Mouse (Mus musculus): ENCODE measurements around the gene Sppl3. TPM values are rescaled to one million over a fixed set of nuclear protein-coding genes. Genes with fewer than 3 reads are reported as not detected.

Gene Sppl3
- total RNA-seq (2021): 10 to 100 TPM; 80.5 to 81.7 TPM

DNA sequence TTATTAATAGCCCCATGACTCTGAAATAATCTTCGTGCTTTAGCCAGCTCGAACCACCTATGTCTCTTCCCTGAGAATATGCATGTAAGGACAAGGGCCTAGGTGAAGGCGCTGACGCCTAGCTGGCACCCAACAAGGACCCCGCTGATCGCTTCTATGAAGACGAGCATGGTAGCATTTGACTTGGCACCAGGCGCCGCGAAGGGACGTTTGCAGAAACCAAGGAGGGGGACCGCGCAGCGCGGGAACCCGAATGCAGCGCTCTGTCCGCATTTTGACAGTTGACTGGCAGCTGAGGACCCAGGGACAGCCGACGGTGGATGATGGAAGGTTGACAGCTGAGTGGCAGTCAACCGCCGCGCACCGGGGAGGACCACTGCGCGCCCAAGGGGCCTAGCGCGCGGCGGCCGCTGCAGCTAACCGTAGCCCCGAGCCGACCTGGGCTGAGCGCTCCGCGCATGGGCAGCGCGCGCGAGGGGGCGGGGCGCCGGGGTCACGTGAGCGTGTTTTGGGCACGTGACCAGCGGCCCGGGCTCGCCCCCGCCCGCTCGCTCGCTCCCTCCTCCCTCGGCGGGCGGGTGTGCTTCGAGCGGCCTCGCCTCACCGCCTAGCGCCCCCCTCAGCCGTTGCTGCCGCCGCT is at the start of gene Sppl3:
Gene Sppl3, plus strand, starts transcription at position 561 of the 640 bp plus-strand sequence.
- DNase-seq: peak; percentile 91 to 93

DNA sequence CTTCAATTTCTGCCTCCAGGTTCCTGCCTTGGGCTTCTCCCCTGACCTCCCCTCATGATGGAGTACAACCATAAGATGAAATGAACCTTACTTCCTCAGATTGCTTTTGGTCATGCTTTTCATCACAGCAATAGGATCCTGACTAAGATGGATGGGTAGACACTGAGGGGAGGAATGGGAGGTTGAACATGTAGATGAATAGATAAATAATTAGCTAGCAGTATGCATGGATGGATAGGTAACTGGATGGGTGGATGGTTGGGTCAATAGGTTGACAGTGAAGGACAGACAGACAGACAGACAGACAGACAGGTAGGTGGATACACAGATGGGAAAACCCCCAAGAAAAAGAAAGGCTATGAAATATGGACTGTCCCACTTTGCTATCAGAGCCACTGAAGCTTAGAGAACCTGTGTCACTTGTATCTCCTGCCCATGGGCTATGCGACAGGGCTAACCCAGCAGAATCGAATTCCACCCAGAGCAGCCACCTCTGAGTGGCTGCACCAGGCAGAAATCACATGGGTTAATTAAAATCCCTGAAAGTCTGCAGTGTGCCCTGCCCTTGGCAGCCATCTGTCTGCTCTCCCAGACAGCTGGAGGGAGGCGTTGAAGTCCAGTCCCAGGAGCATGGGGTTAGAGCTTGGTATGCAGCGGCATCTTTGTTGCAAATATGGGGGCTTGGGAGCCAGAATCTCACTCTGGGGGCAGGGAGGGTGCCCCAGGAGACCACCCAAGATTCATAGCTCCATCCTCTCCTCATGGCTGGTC is 49.2 kb upstream of the Sppl3 start:
- DNase-seq: no peak

DNA sequence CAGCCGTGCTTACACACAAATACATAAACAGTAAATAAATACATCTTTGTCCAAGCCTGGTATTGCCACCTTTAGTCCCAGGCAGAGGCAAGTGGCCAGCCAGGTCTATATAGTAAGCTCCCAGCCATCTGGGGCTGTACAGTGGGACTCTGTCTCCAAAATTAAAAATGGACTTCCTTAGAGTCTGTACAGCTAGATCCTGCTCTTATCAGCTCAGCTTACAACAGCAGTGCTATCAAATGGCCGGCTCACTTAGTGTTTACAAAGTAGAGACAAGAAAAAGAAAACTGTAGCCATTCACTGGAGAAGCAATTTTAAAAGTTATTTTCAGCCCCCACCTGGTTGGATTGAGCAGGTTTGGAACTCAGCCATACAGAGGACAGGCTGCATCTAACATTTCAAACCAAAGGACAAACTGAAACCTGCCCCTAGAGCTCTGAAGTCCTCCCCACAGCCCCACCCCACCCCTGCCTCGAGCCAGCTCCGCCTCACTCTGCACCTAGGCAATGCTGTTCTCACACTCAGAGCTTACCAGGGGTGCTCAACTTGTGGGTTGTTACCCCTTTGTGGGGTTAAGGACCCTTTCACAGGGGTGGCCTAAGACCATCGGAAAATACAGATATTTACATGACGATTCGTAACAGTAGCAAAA is 46.5 kb upstream of the Sppl3 start:
- no peak for DNase-seq

DNA sequence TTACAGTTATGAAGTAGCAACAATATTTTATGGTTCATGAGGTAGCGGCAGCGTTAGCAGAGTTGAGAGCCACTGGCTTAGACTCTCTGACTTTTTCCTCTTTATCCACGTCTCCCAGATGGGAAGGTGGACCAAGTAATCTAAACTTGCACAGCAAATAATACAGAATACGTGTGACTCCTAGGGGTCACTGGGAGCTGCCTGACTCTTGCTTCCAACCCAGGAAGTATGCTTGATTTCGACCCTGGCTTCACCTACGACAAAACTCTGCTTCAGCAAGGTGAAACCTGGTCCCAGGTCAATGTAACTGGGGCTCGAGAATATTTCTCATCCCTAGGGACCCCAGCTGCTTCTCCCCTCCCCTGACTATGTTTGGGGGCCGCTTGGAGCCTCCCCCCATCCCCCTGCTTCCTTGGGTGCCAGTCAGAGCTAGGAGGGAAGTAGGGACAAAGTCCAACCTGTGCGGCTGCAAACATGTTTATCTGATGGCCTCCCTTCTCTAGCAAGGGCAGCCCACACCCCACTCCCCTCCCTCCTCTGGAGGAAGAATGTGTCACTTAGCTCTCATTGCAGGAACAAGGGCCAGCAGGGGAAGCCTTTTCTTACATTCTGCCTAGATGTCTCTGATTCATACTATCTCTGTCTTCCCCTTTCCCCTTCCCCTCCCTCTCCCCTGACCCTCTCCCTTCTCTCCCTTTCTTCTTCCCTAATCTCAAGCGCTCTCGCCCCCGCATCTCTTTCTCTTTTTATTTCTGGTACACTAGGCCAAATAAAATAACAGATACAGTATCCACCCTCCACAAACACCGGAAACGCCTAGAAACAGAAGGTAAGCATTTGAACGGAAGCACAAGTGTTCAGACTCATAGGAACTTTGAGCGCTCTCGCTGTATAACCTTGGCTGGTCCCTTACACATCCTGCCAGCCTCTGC is 45.7 kb upstream of the Sppl3 start:
- DNase-seq: no peak

DNA sequence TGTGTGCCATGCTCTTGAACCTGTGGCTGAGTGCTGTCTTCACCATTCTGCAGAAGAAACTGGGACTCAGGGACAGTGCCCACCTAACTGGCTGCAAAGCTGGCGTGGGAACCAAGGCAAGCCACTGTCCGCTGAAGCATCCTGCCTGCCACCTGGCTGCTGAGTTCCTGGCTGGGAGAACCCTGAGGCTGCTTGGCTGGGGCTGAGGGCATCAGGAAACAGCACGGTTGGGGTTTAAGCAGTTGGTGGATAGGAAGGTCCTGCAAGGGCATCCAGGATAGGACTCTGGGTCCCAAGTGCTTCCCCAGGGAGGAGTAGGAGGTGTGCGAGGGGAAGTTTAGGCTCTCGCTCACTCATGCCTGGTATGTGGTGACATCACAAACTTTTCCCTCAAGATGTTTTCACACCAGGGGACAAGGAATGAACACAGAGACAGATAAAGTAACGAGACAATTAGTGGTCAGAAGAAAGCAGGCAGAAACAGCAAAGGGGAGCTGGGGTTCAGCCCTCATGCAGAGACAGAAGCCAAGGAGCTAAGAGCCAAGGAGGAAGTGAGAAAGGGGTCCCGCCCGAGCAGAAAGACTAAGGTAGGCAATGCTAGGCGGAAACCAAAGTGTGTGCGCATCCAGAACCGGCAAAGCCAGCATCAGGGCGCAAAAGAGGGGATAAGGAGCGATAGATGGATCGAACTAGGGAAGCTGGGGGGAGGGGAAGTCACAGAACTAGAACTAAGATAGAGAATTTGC is 43.2 kb upstream of the Sppl3 start:
- DNase-seq: no peak

DNA sequence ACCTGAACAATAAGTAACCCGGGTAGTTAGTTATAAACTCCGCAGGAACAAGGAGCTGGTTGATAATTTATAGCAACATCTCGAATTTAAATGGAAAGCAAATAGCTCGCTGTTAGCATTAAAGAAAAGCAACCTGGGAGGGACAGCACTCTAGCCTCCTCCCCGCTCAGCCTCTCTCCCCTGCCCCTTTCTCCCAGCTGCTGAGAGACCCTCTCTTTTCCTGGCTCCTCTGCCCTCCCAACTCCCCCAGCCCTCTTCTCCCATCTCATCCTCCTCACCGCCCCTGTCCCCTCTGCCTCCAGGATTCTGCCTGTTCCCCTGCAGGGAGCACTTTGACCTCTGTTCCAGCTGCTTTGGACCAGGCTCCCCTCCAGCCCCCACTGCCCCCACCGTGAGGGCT is 42.3 kb upstream of the Sppl3 start:
- DNase-seq: no peak

DNA sequence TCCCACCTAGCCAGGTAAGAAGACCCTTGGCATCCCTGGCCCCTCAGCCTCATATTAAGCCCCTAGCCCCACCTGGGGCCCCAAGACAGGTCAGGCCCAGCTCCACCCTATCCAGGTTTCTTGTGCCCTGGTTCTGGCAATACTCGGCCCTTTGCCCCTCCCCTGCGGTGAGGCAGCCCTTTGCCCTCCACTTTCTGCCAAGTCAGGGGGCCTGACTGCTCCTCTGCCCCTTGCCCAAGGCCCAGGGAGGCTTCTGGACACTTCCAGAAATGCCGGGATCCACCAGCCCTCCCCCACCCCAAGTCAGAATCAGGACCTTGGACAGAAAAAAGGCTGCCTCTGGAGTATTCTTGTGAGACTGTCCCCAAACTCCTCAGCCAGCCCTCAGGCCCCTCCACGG is 41.9 kb upstream of the Sppl3 start:
- no peak for DNase-seq

DNA sequence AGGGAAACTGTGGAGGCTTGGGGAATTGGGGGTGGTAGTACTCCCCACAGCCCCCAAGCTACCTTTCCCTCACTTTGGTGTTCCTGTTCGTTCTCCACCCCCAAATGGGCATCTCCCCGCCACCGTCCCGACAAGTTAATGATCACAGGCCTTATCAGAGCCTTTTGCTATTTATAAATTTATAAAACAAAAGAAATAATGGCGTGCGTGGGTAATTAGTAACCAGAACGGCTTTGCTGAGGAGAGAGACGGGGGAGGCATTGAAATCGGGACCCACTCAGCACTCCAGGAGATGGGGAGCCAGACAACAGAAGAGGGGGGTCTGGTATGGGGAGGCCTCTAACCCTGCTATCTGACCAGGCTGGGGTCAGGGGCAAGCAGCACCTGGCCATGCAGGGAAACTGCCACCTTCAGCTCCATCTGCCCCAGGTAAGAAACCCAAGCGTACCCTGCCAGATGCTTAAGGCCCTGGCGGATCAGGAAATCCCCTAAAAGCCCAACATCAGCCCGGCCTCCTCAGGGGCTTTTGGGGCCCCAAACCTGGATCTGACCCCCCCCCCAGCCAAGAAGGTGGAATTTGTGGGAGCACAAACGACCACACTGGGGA is 41.2 kb upstream of the Sppl3 start:
- no peak for DNase-seq

DNA sequence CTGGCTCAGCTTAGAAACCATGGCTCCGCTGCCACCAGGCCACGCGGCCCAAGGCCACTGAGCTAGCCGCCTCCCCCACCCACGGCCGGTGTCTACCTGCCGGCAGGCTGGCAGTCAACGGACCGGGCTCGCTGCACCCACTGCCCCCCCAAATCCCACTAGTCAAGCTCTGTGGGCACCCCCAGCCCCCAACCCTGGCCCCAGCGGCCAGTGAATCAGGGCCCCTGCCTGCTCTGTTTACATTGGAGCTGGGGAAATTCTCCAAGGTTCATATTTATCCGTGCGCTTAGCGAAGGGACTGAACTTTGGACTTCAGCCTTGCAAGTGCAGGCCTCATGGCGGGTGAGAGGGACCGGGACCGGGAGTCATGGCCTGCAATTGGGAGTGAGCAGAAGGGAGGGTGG is 40.1 kb upstream of the Sppl3 start, which contains the start of gene Hnf1a:
Gene Hnf1a, minus strand, starts transcription at position 271 of the 404 bp plus-strand sequence.
- no peak for DNase-seq

DNA sequence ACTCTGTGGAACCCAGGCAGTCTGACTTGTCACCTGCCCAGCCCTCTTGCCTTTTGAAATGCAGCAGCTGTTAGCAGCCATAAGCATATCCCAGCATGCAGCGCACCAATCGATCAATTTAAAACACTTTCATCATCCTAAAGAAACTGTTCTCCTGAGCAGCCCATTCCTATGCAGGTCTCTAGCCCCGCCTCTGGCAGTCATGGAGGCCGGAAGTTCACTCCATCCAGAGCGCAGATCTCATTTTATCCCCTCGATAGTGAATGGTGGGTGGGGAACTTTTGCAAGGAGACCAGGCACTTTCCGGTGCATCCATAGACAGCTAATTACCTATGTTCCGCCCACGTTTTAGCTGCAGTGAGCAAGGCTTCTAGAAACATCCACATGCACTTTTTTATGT is 38.7 kb upstream of the Sppl3 start:
- no peak for DNase-seq

DNA sequence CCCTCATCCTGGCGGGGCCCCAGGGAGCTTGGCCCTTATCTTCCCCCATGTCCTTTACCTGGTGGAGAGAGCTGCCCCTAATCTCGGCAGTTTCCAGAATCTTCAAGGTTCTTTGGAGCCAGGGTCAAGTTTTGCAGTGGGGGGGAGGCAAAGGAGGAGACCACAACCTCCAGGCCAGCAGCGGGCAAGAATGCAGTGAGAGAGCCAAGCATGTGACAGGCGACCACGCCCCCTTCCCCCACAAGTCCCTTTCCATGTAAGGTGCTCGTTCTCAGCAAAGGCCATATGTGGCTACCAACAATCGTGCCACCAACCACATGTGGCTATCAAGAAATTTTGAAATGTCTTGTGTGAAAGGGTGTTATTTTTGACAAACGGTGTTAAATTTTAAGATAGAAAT is 37.8 kb upstream of the Sppl3 start:
- no peak for DNase-seq

DNA sequence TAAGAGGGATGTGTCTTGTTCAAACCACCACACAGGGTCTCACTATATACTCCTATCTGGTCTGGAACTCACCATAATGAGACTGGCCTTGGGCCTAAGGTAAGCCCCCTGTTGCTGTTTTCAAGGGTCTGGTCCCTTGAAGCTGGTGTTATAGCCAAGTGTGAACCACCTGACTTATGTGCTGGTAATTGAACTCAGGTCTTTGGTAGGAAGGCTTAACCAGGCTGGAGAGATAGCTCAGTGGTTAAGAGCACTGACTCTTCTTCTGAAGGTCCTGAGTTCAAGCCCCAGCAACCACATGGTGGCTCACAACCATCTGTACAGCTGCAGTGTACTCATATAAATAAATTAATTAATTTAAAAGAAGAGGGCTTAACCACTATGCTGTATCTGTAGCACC is 34.0 kb upstream of the Sppl3 start:
- no peak for DNase-seq

DNA sequence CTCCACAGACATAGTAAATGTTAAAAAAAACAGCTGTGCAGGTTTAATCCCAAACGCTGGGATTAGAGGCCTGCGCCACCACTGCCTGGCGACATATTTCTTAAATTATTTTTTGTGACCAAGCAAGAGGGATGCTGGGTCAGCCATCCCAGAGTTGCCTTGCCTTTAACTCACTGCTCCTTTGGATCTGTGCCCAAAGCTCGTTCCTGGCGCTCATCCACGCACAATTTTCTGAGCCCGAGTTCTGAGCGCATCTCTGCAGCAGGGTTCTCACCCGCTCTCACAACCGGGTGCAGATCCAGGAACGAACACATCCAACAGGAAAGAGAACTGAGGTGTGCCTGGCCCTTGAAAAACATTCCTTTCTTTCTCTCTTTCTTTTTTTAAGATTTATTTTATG is 32.5 kb upstream of the Sppl3 start:
- DNase-seq: no peak

DNA sequence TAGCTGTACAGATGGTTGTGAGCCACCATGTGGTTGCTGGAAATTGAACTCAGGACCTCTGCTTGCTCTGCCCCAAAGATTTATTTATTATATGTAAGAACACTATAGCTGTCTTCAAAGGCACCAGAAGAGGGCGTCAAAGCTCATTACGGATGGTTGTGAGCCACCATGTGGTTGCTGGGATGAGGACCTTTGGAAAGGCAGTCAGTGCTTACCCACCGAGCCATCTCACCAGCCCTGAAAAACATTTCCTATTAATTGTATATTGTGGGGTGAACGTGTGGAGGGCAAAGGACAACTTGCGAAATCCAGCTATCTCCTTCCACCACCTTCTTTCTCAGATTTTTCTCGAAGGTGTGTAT is 32.1 kb upstream of the Sppl3 start:
- no peak for DNase-seq

DNA sequence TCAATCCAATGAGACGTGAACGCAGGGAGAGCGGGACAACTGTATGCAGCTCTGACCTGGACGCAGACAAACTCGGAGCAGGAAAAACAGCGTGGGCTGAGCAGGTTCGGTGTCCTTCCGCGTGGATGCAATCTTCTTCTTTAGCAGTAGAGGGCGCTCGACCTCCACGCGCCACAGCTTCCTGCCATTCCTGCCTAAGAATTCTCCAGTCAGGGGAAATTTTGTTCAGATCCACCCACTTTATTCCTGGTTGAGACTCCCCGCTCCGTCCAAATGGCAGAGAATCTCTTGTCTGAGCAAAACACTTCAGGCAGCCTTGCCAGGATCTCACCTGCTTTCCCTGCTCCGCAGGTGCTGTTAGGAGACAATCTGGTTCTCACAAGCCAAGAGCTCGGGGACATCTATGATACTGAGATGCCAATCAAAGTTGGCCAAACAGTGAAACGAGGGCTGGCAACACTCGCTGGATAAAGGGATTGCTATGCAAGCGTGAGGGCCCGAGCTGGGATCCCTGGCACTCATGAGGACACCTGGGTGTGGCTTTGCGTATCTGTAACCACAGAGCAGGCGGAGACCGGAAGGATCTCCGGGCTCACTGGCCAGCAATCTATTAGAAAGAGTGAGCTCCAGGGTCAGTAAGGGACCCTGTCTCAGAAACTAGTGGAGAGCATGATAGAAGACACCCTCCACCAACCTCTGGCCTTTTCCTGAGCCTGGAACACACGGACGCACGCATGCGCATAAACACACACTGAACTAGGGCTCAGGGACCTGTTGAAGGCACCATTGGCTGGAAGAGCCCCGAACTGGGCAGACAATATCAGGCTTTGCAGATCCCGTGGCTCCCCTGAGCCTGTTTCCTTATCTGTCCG is 31.5 kb upstream of the Sppl3 start:
- DNase-seq: peak; percentile 77 to 78

DNA sequence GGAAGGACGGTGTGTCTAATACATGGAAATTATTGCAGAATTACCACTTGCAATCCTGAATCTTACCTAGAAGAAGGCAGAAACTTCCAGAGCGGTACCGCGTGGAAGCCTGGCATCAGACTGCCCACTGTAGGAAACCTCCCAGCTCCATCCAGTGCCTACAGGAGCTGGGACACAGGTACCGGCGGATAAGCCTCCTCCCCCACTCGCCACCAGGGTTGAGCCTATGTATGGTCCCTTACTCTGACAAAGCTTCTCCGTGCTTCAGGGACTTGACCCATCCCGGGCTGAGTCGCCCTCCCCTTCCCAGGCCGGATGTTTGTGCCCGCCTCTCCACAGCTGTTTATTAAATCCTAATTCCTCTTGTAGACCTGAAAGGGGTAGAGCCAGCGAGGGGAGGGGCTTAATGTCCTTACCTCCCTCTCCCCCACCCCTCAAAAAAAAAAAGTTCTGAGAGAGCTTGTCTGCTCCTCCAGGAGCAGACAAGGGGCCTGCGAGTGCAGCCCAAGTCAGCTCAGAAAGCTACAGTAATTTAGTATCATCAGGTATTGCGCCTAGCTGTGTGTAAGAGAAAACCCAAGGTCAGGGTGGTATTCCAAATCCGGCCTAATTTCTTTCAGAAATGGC is 30.7 kb upstream of the Sppl3 start:
- no peak for DNase-seq

DNA sequence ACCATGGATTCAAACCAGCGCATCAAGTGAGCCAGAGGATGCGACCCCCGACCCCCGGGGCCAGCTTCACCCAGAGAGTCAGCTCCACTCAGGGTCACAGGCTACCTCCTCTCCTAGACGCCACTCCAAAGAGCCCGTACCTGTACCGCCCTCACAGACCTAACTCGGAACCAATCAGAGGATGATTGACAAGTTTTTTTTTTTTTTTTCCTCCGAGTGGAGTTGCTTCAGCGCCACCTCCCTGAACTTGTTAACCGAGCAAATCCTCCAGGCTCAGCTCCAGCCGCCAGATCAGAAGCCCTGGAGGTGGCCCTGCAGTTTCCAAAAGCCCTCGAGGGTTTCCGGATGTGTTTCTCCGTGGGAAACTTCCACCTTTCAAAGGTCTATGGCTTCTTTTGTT is 28.9 kb upstream of the Sppl3 start:
- no peak for DNase-seq

DNA sequence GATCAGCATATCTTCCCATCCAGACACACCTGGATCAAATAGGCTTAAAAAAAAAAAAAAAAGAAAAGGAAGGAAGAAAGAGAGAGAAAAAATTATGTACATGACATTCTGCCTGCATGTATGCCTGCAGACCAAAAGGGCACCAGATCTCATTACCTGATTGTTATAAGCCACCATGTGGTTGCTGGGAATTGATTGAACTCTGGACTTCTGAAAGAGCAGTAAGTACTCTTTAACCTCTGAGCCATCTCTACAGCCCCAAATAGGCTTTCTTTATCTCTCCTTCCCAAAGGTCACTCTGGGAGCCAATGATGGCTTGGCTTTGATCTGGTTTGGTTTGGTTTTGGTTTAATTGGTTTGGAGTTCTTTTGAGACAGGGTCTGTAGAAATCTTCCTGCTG is 25.9 kb upstream of the Sppl3 start:
- DNase-seq: no peak

DNA sequence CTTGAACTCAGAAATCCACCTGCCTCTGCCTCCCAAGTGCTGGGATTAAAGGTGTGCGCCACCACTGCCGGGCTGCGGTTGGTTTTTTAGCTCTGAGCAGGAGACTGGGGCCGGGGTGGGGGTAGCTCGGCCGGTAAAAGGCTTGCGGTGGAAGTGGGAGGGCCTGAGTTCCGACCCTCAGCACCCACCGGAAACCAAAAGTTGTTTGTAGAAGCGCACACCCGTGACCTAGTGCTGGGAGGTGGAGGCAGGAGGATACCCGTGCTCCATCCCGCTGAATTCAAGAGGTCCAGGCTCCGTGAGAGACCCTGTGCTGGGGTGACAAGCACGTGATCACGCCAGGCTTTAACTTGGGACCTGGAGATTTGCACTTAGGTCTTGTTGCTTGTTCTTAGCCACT is 14.5 kb upstream of the Sppl3 start:
- no peak for DNase-seq

DNA sequence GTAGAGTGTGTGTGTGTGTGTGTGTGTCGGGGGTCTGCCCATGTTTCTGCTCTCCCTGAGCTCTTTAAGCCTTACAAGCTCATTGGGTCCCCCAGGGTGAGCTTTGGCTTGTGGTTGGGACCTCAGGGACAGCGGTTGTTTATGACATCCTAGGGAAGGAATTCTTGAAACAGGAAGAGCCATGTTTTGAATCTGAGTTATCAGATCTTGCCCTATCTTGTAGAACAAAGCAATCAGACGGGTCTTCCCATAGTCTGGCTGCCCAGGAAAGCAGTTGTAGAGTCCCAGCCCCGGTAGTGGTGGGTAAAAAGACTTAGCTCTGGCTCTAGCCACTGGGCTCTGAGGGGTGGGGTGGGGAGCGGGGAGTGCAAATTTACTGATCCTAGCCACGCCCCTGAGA is 13.6 kb upstream of the Sppl3 start:
- DNase-seq: no peak
